In genomic region chr3:37819503-37819902, GRCm38 (mm10) we compare ENCODE assay signal across 16 mouse cellular contexts.
"Had no signal": no experiment of that assay in that cellular context is flagged by ENCODE, and none has a peak within 500 bp of the region (broad histone marks: within the 10 kb centered on the region; RNA-seq: fewer than 3 reads in every experiment).

No protein-coding gene starts in this region.

- H3K27me3 ChIP-seq: lung, embryonic 15.5 days; megakaryocyte, embryonic 14.5 days; midbrain, embryonic 12.5 days; midbrain, embryonic 15.5 days; neural tube, embryonic 12.5 days had no signal

- H3K9me3 ChIP-seq: lung, embryonic 15.5 days; megakaryocyte, embryonic 14.5 days; midbrain, embryonic 12.5 days; midbrain, embryonic 15.5 days; neural tube, embryonic 12.5 days had no signal

- H3K4me1 ChIP-seq: lung, embryonic 15.5 days; midbrain, embryonic 15.5 days; neural tube, embryonic 12.5 days had no signal

- H3K9ac ChIP-seq: liver, postnatal 0 days; lung, embryonic 15.5 days; midbrain, embryonic 12.5 days; midbrain, embryonic 15.5 days; neural tube, embryonic 12.5 days had no signal

- H3K4me3 ChIP-seq: lung, embryonic 15.5 days; megakaryocyte, embryonic 14.5 days; midbrain, embryonic 12.5 days; midbrain, embryonic 15.5 days; neural tube, embryonic 12.5 days had no signal

- H3K36me3 ChIP-seq: lung, embryonic 15.5 days; midbrain, embryonic 12.5 days; midbrain, embryonic 15.5 days; neural tube, embryonic 12.5 days had no signal

- ATAC-seq: liver, postnatal 0 days; lung, postnatal 0 days; midbrain, embryonic 15.5 days had no signal

- H3K4me2 ChIP-seq: lung, embryonic 15.5 days; midbrain, embryonic 12.5 days; midbrain, embryonic 15.5 days; neural tube, embryonic 12.5 days had no signal

- H3K27ac ChIP-seq: lung, embryonic 15.5 days; macrophage; midbrain, embryonic 12.5 days; midbrain, embryonic 15.5 days; neural tube, embryonic 12.5 days had no signal

- DNase-seq: liver, postnatal 0 days; lung, adult 2 months; lung, postnatal 14 days; lung, postnatal 36 days; right cerebral cortex, postnatal 14 days; spleen, adult 18-20 months; thymus, adult 18-20 months; thymus, postnatal 14 days; thymus, postnatal 36 days had no signal
